Mouse (Mus musculus) CH12F3 (cell line): Measurements from ENCODE around the gene Acoxl.

ENCODE experiments used
- in situ Hi-C: fragments of 300-500 bp; cut with MboI; formaldehyde crosslinking; loops from 2 replicates; pipeline ENCODE4 v1.14.3; 2020; ENCODE audit warnings: low sequenced_read_pairs

Gene Acoxl

DNA sequence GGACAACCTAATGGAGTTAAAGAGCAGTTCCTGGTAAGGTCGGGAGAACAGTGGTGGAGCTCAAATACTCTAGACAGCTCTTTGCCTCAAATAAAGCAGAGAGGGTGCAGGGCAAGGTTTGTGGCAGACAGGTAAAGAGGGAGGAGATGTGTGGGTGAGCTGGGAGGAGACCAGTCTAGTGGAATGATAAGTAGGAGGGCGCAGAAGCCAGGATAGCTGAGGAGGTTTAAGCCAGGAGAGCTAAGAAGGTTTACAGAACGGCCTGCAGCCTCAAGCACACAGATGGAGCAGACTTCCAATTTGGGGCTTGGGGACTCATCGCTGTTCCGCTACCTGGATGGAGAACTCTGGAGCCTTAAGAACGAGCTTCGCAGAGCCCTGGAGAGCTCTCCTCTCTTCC, at the start of gene Acoxl:
Gene Acoxl, plus strand, starts transcription at position 301 of the 400 bp plus-strand sequence.
- in situ Hi-C loops, result no loop called here

- in situ Hi-C loops, result no loop called here
Observed at GRCm38 (mm10) chr2:127789138-127789537, 49.5 kb upstream of the Acoxl start.

DNA sequence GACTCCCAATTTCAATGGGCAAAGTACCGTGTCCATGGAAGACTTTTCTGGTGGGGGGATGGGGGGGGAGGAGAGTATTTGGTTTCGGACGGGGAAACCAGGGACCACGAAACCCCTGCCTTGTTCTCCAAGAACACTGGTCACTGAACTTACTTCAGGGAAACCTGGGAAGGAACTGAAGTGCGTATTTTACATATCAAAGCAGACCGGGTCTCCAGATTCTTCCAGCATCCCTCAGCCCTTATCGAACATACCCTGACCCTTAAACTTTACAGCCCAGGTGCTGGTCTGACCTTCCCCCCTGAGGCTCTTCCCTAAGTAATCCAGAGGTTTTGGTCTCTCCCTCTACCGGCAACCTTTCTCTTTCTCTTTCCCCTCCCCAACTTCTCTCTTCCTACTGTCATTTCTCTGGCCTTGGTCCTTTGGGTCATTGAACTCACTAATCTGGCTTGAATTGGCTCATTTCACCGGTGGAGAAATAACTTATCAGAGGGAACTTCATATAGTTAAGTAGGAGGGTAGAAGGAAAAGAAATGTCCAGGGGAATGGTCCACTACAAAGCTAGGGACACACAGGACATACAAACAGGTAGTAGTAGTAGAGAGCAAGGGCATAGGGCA, 48.9 kb upstream of the Acoxl start:
- in situ Hi-C loops, result no loop called here

DNA sequence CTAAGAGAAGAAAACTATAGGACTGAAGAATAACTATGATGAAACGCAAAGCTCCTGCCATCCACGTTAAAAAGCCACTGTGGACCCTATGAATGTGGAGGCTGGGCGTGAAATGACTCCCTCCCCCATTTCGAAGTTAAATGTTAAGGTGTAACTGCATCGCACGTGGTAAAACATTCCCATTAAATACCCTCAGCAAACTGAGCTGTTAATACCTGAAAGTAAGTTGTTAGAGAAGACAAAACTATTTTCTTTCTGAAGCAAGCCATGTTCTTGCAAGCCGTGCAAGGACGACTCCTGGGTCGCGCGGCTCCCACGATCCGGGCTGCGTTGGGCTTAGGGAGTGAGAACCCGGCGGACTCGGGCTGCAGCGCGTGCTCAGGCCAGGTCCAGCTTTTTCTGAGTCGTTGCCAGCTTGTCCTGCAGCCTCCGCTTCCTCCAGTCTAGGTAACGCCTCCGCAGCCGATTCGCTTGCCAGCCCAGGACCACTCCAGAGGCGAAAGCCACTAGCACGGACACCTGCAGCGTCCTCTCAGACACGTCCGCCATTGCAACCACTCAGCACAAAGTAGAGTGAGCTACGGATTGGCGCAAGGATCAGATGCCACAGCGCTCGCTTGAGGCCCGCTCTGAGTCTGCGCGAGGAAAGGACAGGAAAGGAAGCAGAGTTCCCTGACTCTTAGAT, 46.6 kb upstream of the Acoxl start, which contains the start of gene Mtln:
Gene Mtln, minus strand, starts transcription at position 570 of the 685 bp plus-strand sequence.
- in situ Hi-C loops, result no loop called here

DNA sequence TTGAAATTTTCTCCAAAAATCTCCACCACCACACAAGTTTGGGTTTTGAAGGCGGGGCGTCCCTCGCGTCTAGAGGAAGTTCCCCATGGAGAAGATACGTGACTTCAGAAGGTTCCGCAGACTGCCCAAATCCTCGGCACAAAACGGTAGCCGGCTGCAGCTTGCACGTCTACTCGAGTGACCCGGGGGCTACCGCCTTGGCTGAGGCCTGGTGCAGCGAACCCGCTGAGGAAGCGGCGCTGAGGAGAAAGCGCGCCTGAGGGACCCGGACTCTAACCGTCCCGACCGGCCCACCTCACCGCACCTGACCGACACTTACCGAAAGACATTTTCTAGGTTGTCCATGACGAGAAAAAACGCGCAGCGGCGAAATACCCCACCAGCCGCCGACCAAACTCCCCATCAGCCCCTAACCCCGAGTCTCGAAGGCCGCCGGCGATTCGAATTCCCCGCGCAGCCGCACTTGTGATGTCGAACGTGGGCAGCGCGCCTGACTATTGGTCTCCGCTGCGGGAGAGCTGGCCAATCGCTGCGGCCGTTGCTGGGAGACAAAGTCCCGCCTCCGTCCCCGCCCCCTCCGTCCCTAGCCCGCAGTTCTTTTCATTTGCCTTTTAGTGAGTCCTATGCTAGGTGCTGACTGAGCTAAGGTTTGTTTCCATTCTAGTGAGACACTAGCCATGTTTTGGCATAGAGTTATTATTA, 7.1 kb upstream of the Acoxl start, which contains the start of gene Bub1:
Gene Bub1, minus strand, starts transcription at position 465 of the 702 bp plus-strand sequence.
- in situ Hi-C loops, result no loop called here

DNA sequence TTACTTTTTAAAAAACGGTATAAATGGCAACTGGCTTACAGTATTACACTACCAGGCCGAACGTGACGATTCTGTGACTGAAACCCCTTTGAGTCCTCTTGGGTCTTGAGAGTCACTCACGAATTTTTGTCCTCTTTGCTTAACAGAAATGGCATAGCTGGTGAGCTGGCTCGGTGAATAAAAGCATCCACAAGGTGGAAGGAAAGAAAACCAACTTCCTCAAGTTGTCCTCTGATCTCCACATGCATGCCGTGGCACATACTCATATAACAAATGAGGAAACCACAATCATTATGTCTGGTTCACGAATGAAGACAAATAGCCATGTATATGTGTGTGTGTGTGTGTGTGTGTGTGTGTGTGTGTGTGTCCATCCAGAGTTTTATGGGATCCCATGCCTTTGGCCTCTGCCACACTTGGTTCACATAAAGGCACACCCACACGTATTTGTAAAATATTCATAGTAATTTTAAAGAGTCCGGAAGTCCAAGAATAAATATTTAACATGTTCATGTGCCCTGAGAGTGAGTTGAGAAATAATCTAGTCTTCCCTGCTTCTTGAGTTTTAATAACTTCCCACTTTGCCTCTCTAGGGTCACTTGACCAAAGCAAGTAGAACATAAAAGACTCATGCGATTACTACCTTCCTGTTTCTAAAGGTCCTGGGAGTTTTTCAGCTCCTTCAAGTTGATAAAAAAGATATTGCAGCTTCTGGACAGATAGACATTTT, 6.4 kb upstream of the Acoxl start:
- in situ Hi-C loops, result no loop called here

DNA sequence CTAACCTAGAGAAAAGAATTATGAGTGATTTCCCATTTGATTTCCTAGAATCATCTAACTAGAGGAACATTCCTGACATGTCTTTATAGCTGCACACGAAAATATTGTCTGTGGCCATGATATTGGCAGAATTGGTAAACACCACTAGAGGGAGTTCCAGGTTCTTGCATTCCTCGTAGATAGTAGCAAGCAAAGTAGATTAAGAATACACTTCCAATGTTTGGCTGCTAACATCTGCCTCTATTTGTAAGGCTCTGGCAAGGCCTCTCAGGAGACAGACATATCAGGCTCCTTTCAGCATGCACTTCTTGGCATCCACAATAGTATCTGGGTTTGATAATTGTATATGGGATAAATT, 5.9 kb upstream of the Acoxl start:
- in situ Hi-C loops, result no loop called here

DNA sequence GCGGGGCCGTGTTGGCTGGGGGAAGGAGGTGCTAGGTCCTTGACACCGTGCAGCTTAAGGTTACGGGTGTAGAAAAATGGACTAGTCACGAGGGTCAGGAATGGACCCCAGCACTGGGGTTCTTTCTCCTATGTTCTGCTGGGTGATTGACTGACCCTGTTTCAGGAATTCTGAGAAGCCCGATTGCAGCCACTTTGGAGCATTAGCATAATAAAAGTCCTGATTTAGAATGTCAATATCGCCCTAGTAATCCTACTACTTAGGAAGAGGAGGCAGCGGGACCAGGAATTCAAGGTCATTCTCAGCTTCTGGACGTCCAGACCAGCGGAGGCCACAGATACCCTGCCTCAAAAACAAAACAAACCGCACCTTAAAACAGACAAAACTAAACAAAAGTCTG, 749 bp downstream of the Acoxl start:
- in situ Hi-C loops, result no loop called here

- in situ Hi-C loops, result no loop called here
Observed at GRCm38 (mm10) chr2:127841402-127841801, 2.7 kb downstream of the Acoxl start.

DNA sequence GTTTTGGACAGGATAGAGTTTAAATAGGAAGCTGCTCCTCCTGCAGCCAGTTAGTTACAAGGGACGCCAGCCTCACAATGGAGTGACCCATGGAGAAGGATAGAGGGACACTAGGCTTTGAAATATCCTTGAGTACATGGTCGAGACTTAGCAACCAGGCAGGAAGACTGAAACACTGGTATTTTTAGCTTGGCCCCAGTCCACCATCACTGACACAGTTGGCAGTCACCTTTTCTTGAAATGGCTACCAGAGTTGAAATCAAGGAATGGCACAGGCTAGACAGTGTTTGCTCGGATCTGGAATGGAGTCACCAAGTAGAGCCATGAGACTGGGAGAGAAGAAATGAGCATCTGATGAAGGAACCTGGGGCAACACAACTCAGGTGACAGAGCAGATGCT, 3.7 kb downstream of the Acoxl start:
- in situ Hi-C loops, result no loop called here

DNA sequence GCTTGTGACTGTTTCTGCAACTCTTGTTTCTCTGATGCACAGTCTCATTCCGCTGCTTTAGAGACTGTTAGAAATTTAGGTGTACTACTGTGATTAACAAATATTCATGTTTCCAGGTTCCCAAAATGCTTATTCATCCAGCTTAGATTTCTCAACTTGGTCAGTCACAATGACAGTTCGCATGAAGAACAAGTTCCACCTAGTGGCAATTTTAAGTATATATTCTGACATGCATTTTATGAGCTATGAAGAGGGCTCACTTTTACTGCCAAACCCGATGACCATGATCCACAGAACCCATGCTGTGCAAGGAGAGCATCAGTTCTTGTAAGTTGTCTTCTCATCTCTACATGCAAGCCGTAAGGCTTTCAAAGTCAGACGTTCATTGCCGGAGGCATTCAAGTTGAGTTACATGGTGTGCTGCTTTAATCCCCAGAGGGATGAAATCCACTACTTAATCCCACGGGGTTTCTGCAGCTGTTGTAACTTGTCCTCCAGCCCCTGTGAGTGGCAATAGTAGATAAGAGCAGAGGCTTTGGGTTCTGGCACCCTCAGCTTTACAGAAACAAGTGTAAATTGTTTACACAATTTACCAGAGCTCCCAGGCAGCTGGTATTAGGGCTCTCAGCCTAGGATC, 6.8 kb downstream of the Acoxl start:
- in situ Hi-C loops, result no loop called here

DNA sequence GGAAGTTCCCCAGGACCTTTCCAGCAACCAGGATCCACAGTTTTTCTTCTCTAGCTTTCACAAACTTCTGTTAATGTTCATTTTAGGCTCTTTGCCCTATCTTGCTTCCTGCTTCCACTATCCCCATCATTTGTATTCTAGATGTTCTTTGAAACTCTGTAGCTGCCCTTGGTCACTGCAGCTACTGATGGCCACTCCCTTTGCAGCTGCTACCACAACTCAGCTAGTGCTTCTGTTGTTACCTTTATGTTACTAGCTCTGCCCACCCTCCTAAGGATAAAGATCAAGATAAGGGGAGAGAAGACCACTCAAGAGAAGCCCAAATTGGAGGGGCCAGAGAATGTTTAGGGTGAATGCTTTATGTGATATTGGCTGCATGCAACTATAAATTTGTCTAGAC, 7.3 kb downstream of the Acoxl start:
- in situ Hi-C loops, result no loop called here

- in situ Hi-C loops, result no loop called here
Observed at GRCm38 (mm10) chr2:127846571-127846970, 7.9 kb downstream of the Acoxl start.

GRCm38 (mm10) chr2:127850371-127850770, 11.7 kb downstream of the Acoxl start:
- in situ Hi-C loops, result loop anchor here (10.0 kb wide), 1 partner anchor 724 kb away; no protein-coding TSS in a partner anchor

DNA sequence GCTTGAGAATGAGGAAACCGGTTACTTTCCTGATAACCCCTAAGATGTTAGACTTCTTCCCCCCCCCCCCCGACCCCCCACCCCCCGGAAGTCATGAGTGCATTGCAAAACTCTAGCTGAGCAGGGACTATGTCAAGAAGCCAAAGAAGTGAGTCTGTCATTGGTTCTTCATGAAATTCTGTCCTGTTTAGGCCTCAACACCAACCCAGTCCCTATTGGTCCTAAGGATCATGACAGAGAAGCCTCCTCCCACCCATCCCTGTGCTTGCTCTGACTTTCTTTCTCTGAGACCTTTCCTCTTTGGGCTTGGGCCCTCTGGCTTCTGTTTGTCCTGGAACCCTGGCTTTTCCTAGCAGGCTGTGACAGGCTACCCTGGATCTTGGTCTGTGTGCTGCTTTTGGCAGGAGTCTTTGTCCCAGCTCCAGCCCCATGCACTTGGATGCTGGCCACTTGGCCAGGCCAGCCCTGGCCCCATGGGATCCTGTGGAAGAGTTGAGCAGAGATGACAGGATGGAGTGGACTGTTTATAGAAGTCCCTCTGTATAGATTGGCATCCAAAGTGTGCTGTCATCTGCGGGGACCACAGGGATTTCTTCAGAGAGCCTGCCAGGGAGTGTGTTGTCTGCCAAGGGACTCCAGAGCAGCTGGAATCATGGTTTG, 15.8 kb downstream of the Acoxl start:
- in situ Hi-C loops, result loop anchor here (10.0 kb wide), 1 partner anchor 720 kb away; no protein-coding TSS in a partner anchor

DNA sequence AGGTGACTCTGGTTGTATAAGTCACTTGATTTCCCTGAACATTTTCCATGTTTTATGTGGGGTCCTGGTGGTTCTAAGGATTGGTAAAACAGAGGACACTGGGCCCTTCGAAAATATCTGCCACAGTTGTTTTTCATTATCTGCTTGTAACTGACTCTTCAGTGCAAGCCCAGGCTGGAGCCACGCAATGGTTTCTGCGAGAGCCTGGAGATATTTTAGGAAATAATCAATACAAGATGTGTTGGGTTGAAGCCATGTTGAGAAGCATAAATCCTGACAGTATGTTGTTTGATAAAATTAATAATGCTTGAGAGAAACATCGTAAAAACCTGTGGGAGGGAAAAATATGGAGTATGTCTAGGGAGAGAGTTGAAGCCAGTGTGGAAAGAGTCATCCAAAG, 25.7 kb downstream of the Acoxl start:
- in situ Hi-C loops, result no loop called here

- in situ Hi-C loops, result loop anchor here (10.0 to 25.0 kb wide), 3 partner anchors 231 to 694 kb away; no protein-coding TSS in a partner anchor
Observed at GRCm38 (mm10) chr2:127881063-127881462, 42.4 kb downstream of the Acoxl start.

GRCm38 (mm10) chr2:127889432-127889831, 50.8 kb downstream of the Acoxl start:
- in situ Hi-C loops, result loop anchor here (10.0 to 25.0 kb wide), 3 partner anchors 223 to 685 kb away; no protein-coding TSS in a partner anchor

GRCm38 (mm10) chr2:127889979-127890378, 51.3 kb downstream of the Acoxl start:
- in situ Hi-C loops, result loop anchor here (10.0 to 25.0 kb wide), 3 partner anchors 222 to 685 kb away; no protein-coding TSS in a partner anchor

DNA sequence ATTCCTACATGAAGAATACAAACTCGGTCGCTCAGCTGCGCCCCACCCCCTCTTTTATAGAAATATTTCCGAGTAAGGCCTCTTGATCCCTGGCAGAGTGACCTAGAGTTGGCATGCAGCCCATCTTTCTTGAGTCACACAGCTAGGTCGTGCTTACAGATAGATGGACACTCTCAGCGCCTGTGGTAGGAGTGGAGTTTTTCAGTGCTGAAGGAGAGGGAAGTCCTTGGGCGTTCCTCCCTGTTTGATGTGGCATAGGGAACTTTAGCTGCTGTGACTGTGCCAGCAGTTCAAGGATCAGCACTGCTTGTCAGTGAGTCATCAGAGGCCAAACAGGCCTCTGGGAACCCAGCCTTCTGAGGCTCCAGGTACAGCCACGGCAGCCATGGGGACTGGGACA, 51.9 kb downstream of the Acoxl start:
- in situ Hi-C loops, result loop anchor here (25.0 kb wide), 1 partner anchor 222 kb away; no protein-coding TSS in a partner anchor
